Mouse (Mus musculus): ENCODE measurements around the gene Schip1. TPM values are rescaled to one million over a fixed set of nuclear protein-coding genes. Genes with fewer than 3 reads are reported as not detected.

Schip1 gene
- polyA plus RNA-seq, 1 experiment from 2014 or later, result 47.2 TPM

- Histone ChIP-seq H3K9ac (replicated peaks; ENCODE audit: low read depth, low read length) (peak overlapping the region; percentile 65), H3K9me3 (ENCODE audit: control insufficient read depth, low read depth, low read length) (no peaks in the 10 kb centered on the region), H3K27ac (ENCODE audit: low read length) (peak overlapping the region; percentile 96), H3K4me1 (ENCODE audit: control insufficient read depth, insufficient read depth, low read length) (peaks cover 14% of the 10 kb centered on the region; the same call in 1 of the 2 replicates), H3K36me3 (ENCODE audit: control insufficient read depth, insufficient read depth, low read length) (no peaks in the 10 kb centered on the region), H3K4me2 (replicated peaks; ENCODE audit: low read depth, low read length) (peak overlapping the region; percentile 91), H3K27me3 (ENCODE audit: control insufficient read depth, insufficient read depth, low read length) (no peaks in the 10 kb centered on the region), H3K4me3 (ENCODE audit: low read depth, low read length) (peak overlapping the region; percentile 78)
- peak; percentile 14; the same call in 1 of the 2 replicates for ATAC-seq (ENCODE audit: insufficient number of reproducible peaks, insufficient read depth, low FRiP score, low read depth)
- WGBS, result under 1% methylated on average over 68 of the region's 68 CpGs
Observed at GRCm38 (mm10) chr3:68494296-68495095, 429.9 kb downstream of the Schip1 start.

- WGBS, result 0% methylated on average over 38 of the region's 38 CpGs
- H3K27ac ChIP-seq (ENCODE audit: low read length), result peak overlapping the region; percentile 96; the same call in 1 of the 2 replicates
- peak overlapping the region; percentile 91 for H3K4me2 ChIP-seq (replicated peaks; ENCODE audit: low read depth, low read length)
- ATAC-seq (ENCODE audit: insufficient number of reproducible peaks, insufficient read depth, low FRiP score, low read depth), result peak; percentile 24; the same call in 1 of the 2 replicates
- no peaks in the 10 kb centered on the region for H3K36me3 ChIP-seq (ENCODE audit: control insufficient read depth, insufficient read depth, low read length)
- no peaks in the 10 kb centered on the region for H3K9me3 ChIP-seq (ENCODE audit: control insufficient read depth, low read depth, low read length)
- peak overlapping the region; percentile 78 for H3K4me3 ChIP-seq (ENCODE audit: low read depth, low read length)
- peak overlapping the region; percentile 65 for H3K9ac ChIP-seq (replicated peaks; ENCODE audit: low read depth, low read length)
- H3K27me3 ChIP-seq (ENCODE audit: control insufficient read depth, insufficient read depth, low read length), result no peaks in the 10 kb centered on the region
- H3K4me1 ChIP-seq (ENCODE audit: control insufficient read depth, insufficient read depth, low read length), result peaks cover 14% of the 10 kb centered on the region; the same call in 1 of the 2 replicates
Observed at GRCm38 (mm10) chr3:68495096-68495735, 430.6 kb downstream of the Schip1 start.

GRCm38 (mm10) chr3:68495736-68496242 lies 431.2 kb downstream of the Schip1 start:
- Histone ChIP-seq H3K4me3 (ENCODE audit: low read depth, low read length) (peak overlapping the region; percentile 78), H3K36me3 (ENCODE audit: control insufficient read depth, insufficient read depth, low read length) (no peaks in the 10 kb centered on the region), H3K4me1 (ENCODE audit: control insufficient read depth, insufficient read depth, low read length) (peaks cover 14% of the 10 kb centered on the region; the same call in 1 of the 2 replicates), H3K27me3 (ENCODE audit: control insufficient read depth, insufficient read depth, low read length) (no peaks in the 10 kb centered on the region), H3K4me2 (replicated peaks; ENCODE audit: low read depth, low read length) (peak overlapping the region; percentile 91), H3K9ac (replicated peaks; ENCODE audit: low read depth, low read length) (no peak overlapping the region), H3K27ac (ENCODE audit: low read length) (peak overlapping the region; percentile 56; the same call in 1 of the 2 replicates), H3K9me3 (ENCODE audit: control insufficient read depth, low read depth, low read length) (no peaks in the 10 kb centered on the region)
- no peak for ATAC-seq (ENCODE audit: insufficient number of reproducible peaks, insufficient read depth, low FRiP score, low read depth)
- WGBS, result 1% methylated on average over 9 of the region's 9 CpGs

GRCm38 (mm10) chr3:68496513-68496912 lies 431.9 kb downstream of the Schip1 start:
- Histone ChIP-seq H3K4me2 (replicated peaks; ENCODE audit: low read depth, low read length) (peak overlapping the region; percentile 91; the same call in 1 of the 2 replicates), H3K4me1 (ENCODE audit: control insufficient read depth, insufficient read depth, low read length) (peaks cover 14% of the 10 kb centered on the region; the same call in 1 of the 2 replicates), H3K36me3 (ENCODE audit: control insufficient read depth, insufficient read depth, low read length) (no peaks in the 10 kb centered on the region), H3K27ac (ENCODE audit: low read length) (no peak overlapping the region), H3K9me3 (ENCODE audit: control insufficient read depth, low read depth, low read length) (no peaks in the 10 kb centered on the region), H3K4me3 (ENCODE audit: low read depth, low read length) (no peak overlapping the region), H3K27me3 (ENCODE audit: control insufficient read depth, insufficient read depth, low read length) (no peaks in the 10 kb centered on the region), H3K9ac (replicated peaks; ENCODE audit: low read depth, low read length) (no peak overlapping the region)
- WGBS, result 48% methylated on average over 6 of the region's 6 CpGs
- ATAC-seq (ENCODE audit: insufficient number of reproducible peaks, insufficient read depth, low FRiP score, low read depth), result no peak

GRCm38 (mm10) chr3:68499532-68500152 lies 435.0 kb downstream of the Schip1 start:
- Histone ChIP-seq H3K9ac (replicated peaks; ENCODE audit: low read depth, low read length) (no peak overlapping the region), H3K36me3 (ENCODE audit: control insufficient read depth, insufficient read depth, low read length) (no peaks in the 10 kb centered on the region), H3K9me3 (ENCODE audit: control insufficient read depth, low read depth, low read length) (no peaks in the 10 kb centered on the region), H3K27me3 (ENCODE audit: control insufficient read depth, insufficient read depth, low read length) (no peaks in the 10 kb centered on the region), H3K4me3 (ENCODE audit: low read depth, low read length) (no peak overlapping the region), H3K27ac (ENCODE audit: low read length) (no peak overlapping the region), H3K4me1 (ENCODE audit: control insufficient read depth, insufficient read depth, low read length) (peaks cover 10% of the 10 kb centered on the region; the same call in 1 of the 2 replicates), H3K4me2 (replicated peaks; ENCODE audit: low read depth, low read length) (no peak overlapping the region)
- ATAC-seq (ENCODE audit: insufficient number of reproducible peaks, insufficient read depth, low FRiP score, low read depth), result no peak
- 81% methylated on average over 6 of the region's 6 CpGs for WGBS

GRCm38 (mm10) chr3:68504838-68505237 lies 440.2 kb downstream of the Schip1 start:
- no peaks in the 10 kb centered on the region for H3K27me3 ChIP-seq (ENCODE audit: control insufficient read depth, insufficient read depth, low read length)
- H3K4me3 ChIP-seq (ENCODE audit: low read depth, low read length), result no peak overlapping the region
- H3K27ac ChIP-seq (ENCODE audit: low read length), result no peak overlapping the region
- no peaks in the 10 kb centered on the region; the same call in 1 of the 2 replicates for H3K4me1 ChIP-seq (ENCODE audit: control insufficient read depth, insufficient read depth, low read length)
- H3K9ac ChIP-seq (replicated peaks; ENCODE audit: low read depth, low read length), result no peak overlapping the region
- no peak for ATAC-seq (ENCODE audit: insufficient number of reproducible peaks, insufficient read depth, low FRiP score, low read depth)
- 76% methylated on average over 3 of the region's 3 CpGs for WGBS
- no peaks in the 10 kb centered on the region for H3K36me3 ChIP-seq (ENCODE audit: control insufficient read depth, insufficient read depth, low read length)
- no peaks in the 10 kb centered on the region for H3K9me3 ChIP-seq (ENCODE audit: control insufficient read depth, low read depth, low read length)
- no peak overlapping the region for H3K4me2 ChIP-seq (replicated peaks; ENCODE audit: low read depth, low read length)

GRCm38 (mm10) chr3:68506769-68507318 lies 442.2 kb downstream of the Schip1 start:
- H3K36me3 ChIP-seq (ENCODE audit: control insufficient read depth, insufficient read depth, low read length), result no peaks in the 10 kb centered on the region
- H3K9me3 ChIP-seq (ENCODE audit: control insufficient read depth, low read depth, low read length), result no peaks in the 10 kb centered on the region
- no peaks in the 10 kb centered on the region; the same call in 1 of the 2 replicates for H3K4me1 ChIP-seq (ENCODE audit: control insufficient read depth, insufficient read depth, low read length)
- no peak overlapping the region for H3K27ac ChIP-seq (ENCODE audit: low read length)
- H3K4me2 ChIP-seq (replicated peaks; ENCODE audit: low read depth, low read length), result no peak overlapping the region
- no peaks in the 10 kb centered on the region for H3K27me3 ChIP-seq (ENCODE audit: control insufficient read depth, insufficient read depth, low read length)
- ATAC-seq (ENCODE audit: insufficient number of reproducible peaks, insufficient read depth, low FRiP score, low read depth), result no peak
- no peak overlapping the region for H3K9ac ChIP-seq (replicated peaks; ENCODE audit: low read depth, low read length)
- no peak overlapping the region for H3K4me3 ChIP-seq (ENCODE audit: low read depth, low read length)
- WGBS, result 30% methylated on average over 7 of the region's 7 CpGs

- peaks cover 3% of the 10 kb centered on the region; the same call in 1 of the 2 replicates for H3K4me1 ChIP-seq (ENCODE audit: control insufficient read depth, insufficient read depth, low read length)
- H3K9me3 ChIP-seq (ENCODE audit: control insufficient read depth, low read depth, low read length), result no peaks in the 10 kb centered on the region
- WGBS, result 39% methylated on average over 6 of the region's 6 CpGs
- no peak overlapping the region for H3K4me2 ChIP-seq (replicated peaks; ENCODE audit: low read depth, low read length)
- no peaks in the 10 kb centered on the region for H3K27me3 ChIP-seq (ENCODE audit: control insufficient read depth, insufficient read depth, low read length)
- peak overlapping the region; percentile 48; the same call in 1 of the 2 replicates for H3K27ac ChIP-seq (ENCODE audit: low read length)
- H3K9ac ChIP-seq (replicated peaks; ENCODE audit: low read depth, low read length), result no peak overlapping the region
- H3K4me3 ChIP-seq (ENCODE audit: low read depth, low read length), result no peak overlapping the region
- no peaks in the 10 kb centered on the region for H3K36me3 ChIP-seq (ENCODE audit: control insufficient read depth, insufficient read depth, low read length)
- ATAC-seq (ENCODE audit: insufficient number of reproducible peaks, insufficient read depth, low FRiP score, low read depth), result no peak
Observed at GRCm38 (mm10) chr3:68508629-68509028, 444.0 kb downstream of the Schip1 start.
